Mouse (Mus musculus): ENCODE data around the gene Rab3d.

Rab3d gene

GRCm38 (mm10) chr9:21918035-21918592, at the start of gene Rab3d:
Rab3d (minus strand) TSS chr9:21918192.
- DNase-seq: peak; percentile 100

GRCm38 (mm10) chr9:21963417-21963816, 45.4 kb upstream of the Rab3d start, which contains the start of gene Epor:
Epor (minus strand) TSS chr9:21963506.
- DNase-seq: peak; percentile 67

- DNase-seq: peak; percentile 87
Observed at GRCm38 (mm10) chr9:21962416-21963059, 44.5 kb upstream of the Rab3d start.

- no peak for DNase-seq
Observed at GRCm38 (mm10) chr9:21962010-21962409, 44.0 kb upstream of the Rab3d start.

- no peak for DNase-seq
Observed at GRCm38 (mm10) chr9:21961366-21961980, 43.5 kb upstream of the Rab3d start.

- DNase-seq: peak; percentile 57
Observed at GRCm38 (mm10) chr9:21960558-21961208, 42.7 kb upstream of the Rab3d start.

- no peak for DNase-seq
Observed at GRCm38 (mm10) chr9:21960135-21960534, 42.1 kb upstream of the Rab3d start.

GRCm38 (mm10) chr9:21959244-21959643, 41.3 kb upstream of the Rab3d start:
- DNase-seq: no peak

- no peak for DNase-seq
Observed at GRCm38 (mm10) chr9:21958372-21958771, 40.4 kb upstream of the Rab3d start.

GRCm38 (mm10) chr9:21955570-21956281, 37.7 kb upstream of the Rab3d start, which contains the start of gene Swsap1:
Swsap1 (plus strand) TSS chr9:21955755.
- peak; percentile 97 for DNase-seq

GRCm38 (mm10) chr9:21955225-21955569, 37.2 kb upstream of the Rab3d start:
- no peak for DNase-seq

GRCm38 (mm10) chr9:21954635-21955034, 36.6 kb upstream of the Rab3d start:
- DNase-seq: no peak

GRCm38 (mm10) chr9:21953600-21953999, 35.6 kb upstream of the Rab3d start:
- peak; percentile 44 for DNase-seq

GRCm38 (mm10) chr9:21951977-21952376, 34.0 kb upstream of the Rab3d start:
- no peak for DNase-seq

GRCm38 (mm10) chr9:21950322-21950721, 32.3 kb upstream of the Rab3d start:
- DNase-seq: peak; percentile 65

GRCm38 (mm10) chr9:21948790-21949189, 30.8 kb upstream of the Rab3d start:
- DNase-seq: no peak

- DNase-seq: no peak
Observed at GRCm38 (mm10) chr9:21948146-21948545, 30.2 kb upstream of the Rab3d start.

GRCm38 (mm10) chr9:21947540-21948130, 29.6 kb upstream of the Rab3d start:
- no peak for DNase-seq

GRCm38 (mm10) chr9:21944267-21944666, 26.3 kb upstream of the Rab3d start:
- peak; percentile 35 for DNase-seq

- DNase-seq: no peak
Observed at GRCm38 (mm10) chr9:21943638-21944037, 25.6 kb upstream of the Rab3d start.

- DNase-seq: no peak
Observed at GRCm38 (mm10) chr9:21943046-21943445, 25.1 kb upstream of the Rab3d start.

- no peak for DNase-seq
Observed at GRCm38 (mm10) chr9:21938234-21938855, 20.4 kb upstream of the Rab3d start.

Data from embryo, embryonic 11 days (tissue).